Mouse (Mus musculus) spleen, embryonic (tissue): ENCODE measurements at regions not wholly inside any gene's neighbourhood (a gene's known extent, or its start where the extent isn't known, plus 50 kb on each side); places are given as distances from the start of the nearest gene placed in this dataset.

ENCODE experiments used
- CTCF ChIA-PET: fragments of 350-600 bp; sonication (Branson Sonifier 250); formaldehyde crosslinking; loops from one replicate; lab custom pipeline; 2022; lab: Charles Lee

- CTCF ChIA-PET, result no interaction called here
Observed at GRCm38 (mm10) chr5:126933466-126933865, 308.1 kb upstream of the Tmem132c start.

- CTCF ChIA-PET, result no interaction called here
Observed at GRCm38 (mm10) chr5:126944861-126945260, 296.7 kb upstream of the Tmem132c start.

DNA sequence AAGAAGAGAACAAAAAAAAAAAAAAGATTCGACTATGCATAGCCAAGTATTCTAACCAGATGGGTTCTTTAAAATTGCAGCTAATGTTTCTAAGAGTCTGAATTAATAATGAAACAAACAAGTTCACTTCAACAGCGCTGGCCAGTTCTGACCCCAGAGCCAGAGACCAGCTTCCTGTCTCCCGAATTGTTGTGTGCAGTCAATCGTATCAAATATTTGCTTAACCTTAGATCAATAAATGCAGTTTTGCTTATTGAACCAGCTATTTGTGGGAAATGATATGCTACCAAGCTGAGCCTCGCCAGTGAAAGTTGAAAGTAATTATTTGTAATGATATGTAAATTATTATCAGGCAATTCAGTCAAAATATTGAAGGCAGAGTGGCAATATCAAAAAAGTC, 287.4 kb upstream of the Tmem132c start:
- CTCF ChIA-PET, result no interaction called here

DNA sequence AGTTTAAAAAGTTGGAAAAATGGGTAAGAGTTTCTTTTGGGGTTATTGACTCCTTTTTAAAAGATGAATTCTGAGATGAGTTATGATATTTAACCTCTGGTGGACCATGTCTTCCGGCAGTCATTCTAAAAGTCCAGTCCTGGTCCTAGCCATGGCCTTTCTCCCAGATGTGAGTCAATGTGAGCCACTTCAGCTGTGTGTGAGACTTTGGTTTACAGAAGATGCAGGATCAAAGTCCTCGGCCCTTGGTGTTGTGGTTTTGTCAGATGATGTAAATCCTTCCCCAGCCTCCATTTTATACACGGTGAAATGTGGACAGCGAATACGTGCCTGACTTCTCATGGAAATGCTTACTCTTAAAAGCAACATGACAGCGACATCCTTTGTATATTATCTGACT, 287.0 kb upstream of the Tmem132c start:
- CTCF ChIA-PET, result no interaction called here

GRCm38 (mm10) chr5:126964577-126964976, 277.0 kb upstream of the Tmem132c start:
- CTCF ChIA-PET, result no interaction called here

DNA sequence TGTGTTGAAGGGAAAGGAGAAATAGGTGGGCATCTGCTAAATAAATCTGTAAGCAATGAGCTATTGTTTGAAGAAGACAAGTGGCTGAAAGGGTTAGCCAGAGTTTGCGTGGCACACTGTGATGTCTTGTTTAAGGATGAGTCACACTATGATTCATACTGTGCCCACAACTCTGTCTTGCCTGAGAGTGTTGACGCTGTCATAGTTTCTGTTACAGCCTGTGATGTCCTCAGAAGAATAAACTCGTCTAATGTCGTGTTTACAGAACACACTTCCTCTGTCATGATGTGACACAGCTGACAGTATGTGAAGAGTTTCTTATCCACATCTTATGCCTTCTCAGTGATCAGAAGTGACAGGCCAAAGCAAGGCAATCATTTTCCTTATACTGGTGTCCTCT, 274.5 kb upstream of the Tmem132c start:
- CTCF ChIA-PET, result no interaction called here

DNA sequence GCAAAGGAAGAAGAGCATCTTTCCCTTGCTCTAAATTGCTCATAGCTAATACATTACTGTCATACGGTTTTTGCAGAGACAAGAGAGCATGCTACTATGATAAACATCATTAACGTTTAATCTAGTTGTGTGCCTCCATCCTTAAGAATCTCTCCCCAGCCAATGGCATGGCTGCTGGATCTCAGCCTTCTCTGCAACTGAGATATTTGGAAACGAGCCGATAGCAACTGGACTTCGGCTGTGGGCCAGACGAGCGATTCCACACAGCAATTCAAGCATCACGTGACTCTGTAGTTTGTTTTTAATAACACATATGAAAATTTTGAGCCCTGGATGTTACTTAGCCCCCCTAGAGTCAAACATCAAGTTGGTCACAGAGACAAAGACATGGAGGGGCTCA, 272.2 kb upstream of the Tmem132c start:
- CTCF ChIA-PET, result no interaction called here

GRCm38 (mm10) chr5:126971284-126971683, 270.3 kb upstream of the Tmem132c start:
- CTCF ChIA-PET, result no interaction called here

DNA sequence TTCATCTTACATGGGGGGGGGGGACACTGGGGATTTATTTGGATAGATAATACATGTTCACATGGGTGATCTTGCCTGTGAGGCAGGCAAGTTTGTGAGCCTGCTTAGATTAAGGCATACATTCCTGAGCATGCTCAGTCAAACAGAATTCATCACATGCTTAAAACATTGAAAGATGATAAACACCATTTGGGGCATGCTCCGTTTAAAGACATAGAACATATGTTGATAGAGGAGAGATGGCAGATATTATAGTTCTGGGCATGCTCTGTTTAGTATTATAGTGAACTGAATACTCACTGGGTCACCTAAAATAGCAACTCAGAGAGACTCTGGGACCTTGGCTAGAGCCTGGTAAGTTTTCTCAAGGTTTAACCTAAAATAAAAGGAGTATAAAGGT, 269.6 kb upstream of the Tmem132c start:
- CTCF ChIA-PET, result no interaction called here

DNA sequence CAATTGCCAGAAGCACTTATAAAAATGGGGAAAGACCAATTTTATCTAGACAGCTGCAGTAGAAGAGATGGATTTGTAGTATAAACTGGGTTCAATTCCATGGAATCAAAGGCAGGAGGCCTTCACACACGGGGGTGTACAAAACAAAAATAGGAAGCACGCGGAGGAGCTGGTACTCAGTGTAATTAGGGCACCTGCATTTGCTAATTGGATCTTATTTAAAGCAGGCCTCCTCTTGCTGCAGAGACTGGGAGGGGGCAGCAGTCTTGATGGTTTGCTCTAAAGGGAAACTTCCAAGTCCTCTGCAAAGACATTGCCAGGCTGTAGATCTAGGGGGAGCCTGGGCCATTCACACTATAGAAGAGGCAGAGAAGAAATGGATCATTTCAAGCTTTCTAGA, 268.2 kb upstream of the Tmem132c start:
- CTCF ChIA-PET, result no interaction called here

DNA sequence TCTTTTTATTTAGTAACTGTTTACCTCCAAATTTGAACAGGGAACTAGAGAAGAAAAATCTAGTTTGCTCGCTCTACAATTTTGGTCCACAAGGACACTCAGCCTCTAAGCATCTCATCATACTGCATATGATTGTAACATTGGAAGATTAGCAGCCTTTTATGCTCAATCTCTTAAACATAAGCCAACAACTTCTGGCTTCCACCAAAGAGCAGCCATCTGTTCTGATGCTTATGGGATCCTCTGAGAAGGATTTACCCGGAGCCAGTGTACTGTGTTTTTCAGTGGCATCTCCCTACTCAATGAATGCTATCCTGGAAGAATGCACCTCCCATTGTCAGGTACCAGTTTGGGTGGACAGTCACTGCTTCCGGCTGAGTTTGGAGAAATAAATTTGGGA, 267.0 kb upstream of the Tmem132c start:
- CTCF ChIA-PET, result no interaction called here

GRCm38 (mm10) chr5:126995577-126995976, 246.0 kb upstream of the Tmem132c start:
- CTCF ChIA-PET, result no interaction called here

DNA sequence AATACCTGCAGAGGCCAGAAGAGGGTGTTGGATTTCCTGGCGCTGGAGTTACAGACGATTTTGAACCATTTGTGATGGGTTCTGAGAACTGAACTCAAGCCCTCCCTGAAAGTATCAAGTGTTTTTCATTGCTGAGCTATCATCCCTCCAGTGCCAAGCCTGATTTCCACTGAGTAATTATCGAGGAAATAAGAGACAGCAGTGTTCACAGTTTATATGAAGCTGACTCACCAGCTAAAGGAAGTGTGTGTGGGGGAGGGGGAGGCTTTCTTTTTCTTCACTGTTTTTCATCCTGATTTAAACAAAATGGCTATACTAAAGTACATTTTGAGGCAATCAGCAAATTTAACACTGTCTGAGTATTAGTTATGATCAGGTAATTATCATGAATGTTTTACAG, 227.4 kb upstream of the Tmem132c start:
- CTCF ChIA-PET, result no interaction called here

- CTCF ChIA-PET, result no interaction called here
Observed at GRCm38 (mm10) chr5:127016467-127017060, 225.0 kb upstream of the Tmem132c start.

- CTCF ChIA-PET, result no interaction called here
Observed at GRCm38 (mm10) chr5:127017971-127018370, 223.6 kb upstream of the Tmem132c start.

DNA sequence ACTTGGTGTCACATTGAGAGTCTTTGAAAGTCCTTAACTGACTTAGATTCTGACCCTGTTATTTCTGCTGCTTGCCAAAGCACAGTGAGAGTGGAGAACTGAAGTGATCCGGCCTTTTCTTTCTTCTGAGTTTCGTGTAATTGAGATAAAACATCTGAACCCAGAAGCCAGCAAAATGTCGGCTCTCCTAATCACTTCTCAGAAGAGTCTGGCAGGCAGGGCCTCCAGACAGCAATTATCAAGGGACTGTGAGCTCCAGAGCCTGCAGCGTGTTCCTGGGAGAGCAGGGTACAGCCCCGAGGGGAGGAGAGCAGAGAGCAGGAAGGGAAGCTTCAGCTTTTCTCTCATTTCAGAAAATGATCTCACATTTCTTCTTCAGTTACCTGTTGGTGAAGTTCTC, 205.1 kb upstream of the Tmem132c start:
- CTCF ChIA-PET, result no interaction called here

DNA sequence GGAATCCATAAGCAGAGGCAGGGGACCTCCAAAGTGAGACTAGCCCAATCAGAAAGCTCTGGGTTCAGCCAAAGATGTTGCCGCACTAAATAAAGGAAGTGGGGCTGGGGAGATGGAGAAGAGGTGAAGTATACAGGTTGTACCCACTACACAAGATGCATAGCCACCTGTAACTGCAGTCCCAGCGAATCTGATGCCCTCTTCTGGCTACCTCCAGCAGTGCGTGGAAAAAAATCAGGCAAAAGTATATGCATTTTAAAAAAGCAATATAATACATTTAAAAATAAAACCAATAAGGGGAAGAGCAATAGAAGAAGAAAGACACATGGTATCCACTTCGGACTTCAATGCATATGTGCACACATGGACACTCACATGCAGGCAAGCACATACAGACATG, 183.8 kb upstream of the Tmem132c start:
- CTCF ChIA-PET, result no interaction called here

DNA sequence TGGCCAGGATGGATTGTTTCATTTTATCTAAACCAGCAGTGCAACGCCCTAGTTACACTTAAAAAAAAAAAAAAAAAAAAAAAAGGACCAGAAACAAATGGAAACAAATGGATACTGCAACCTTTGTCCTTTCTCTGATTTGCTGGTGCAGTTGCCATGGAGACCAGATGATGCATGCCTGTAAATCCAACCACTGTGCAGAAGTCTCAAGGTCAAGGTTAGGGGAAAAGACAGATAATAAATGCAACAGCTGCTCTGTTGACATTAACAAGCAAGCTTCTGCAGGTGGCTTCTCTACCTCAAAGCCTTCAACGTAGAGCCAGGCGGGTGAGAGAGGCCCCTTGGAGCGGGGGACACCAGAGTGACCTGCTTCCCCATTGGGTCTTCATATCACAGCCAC, 167.3 kb upstream of the Tmem132c start:
- CTCF ChIA-PET, result no interaction called here
